Comparison of ENCODE assay signal across 30 mouse cellular contexts in the genomic region with DNA sequence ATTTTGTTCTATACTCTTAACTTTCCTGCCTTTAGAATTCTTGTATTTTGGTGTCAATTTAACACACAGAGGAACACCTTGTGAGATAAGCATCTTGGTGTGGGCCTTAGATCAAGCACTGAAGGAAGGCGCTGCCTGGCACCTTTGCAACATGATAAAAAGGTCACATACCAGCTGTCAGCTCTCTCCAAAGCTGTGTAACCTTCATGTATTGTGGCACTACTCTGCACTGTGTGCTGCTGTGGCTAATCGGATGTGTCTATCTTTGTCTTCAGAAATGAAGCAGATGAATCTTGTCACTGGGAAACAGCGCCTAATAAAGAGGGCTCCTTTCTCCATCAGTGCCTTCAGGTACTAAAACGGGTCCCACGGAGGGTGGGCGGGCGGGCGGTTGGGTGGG. TPM values are rescaled to one million over a fixed set of nuclear protein-coding genes. Genes with fewer than 3 reads are reported as not detected.
DNase-seq lines count a peak whose midpoint lies in the region; ATAC-seq and TF ChIP-seq lines count a peak whose summit lies in the region.
"Had no signal": no experiment of that assay in that cellular context is flagged by ENCODE, and none has a peak within 500 bp of the region (broad histone marks: within the 10 kb centered on the region; RNA-seq: fewer than 3 reads in every experiment).

No protein-coding gene starts in this region.

- DNase-seq in forebrain, postnatal 0 days = no peak
- no peak for DNase-seq in forebrain, embryonic 14.5 days (ENCODE audit: low spot score)
- peak; percentile 59 for DNase-seq in induced T-regulatory cell, adult 2 months (ENCODE audit: low read depth)
- peak; percentile 86 for DNase-seq in thymus, postnatal 0 days (ENCODE audit: low spot score)
- peak; percentile 55 for DNase-seq in thymus, postnatal 4 days
- no peak for DNase-seq in layer of hippocampus, adult 9-10 months (ENCODE audit: low spot score)
- DNase-seq in heart, embryonic 10.5 days (ENCODE audit: low spot score) = no peak
- no peak for DNase-seq in liver, embryonic 11.5 days (ENCODE audit: low spot score)
- DNase-seq: adrenal gland, postnatal 10 days; cerebellum, adult 9-10 months; heart, adult 2 months; heart, postnatal 10 days; kidney, adult 18-20 months; kidney, postnatal 36 days; liver, embryonic 13.5 days; lung, adult 18-20 months; lung, postnatal 4 days; right cerebral cortex, postnatal 25 days had no signal

- H3K36me3 ChIP-seq in forebrain, postnatal 0 days (ENCODE audit: insufficient read depth) = peaks cover 50% of the 10 kb centered on the region
- peaks cover 60% of the 10 kb centered on the region for H3K36me3 ChIP-seq in forebrain, embryonic 14.5 days (ENCODE audit: control insufficient read depth, insufficient read depth, low read length)
- peaks cover 41% of the 10 kb centered on the region for H3K36me3 ChIP-seq in heart, embryonic 10.5 days
- H3K36me3 ChIP-seq in liver, embryonic 11.5 days (ENCODE audit: control insufficient read depth, insufficient read depth, low read length) = peaks cover 2% of the 10 kb centered on the region; the same call in 1 of the 2 replicates

- 80% methylated on average over 8 of the region's 8 CpGs for WGBS in forebrain, postnatal 0 days
- WGBS in forebrain, embryonic 14.5 days = 83% methylated on average over 8 of the region's 8 CpGs
- WGBS in heart, embryonic 10.5 days = 83% methylated on average over 8 of the region's 8 CpGs
- WGBS in liver, embryonic 11.5 days = 86% methylated on average over 8 of the region's 8 CpGs

- H3K4me1 ChIP-seq in forebrain, postnatal 0 days (ENCODE audit: insufficient read depth) = no peaks in the 10 kb centered on the region
- H3K4me1 ChIP-seq in forebrain, embryonic 14.5 days (ENCODE audit: control insufficient read depth, insufficient read depth, low read length) = no peaks in the 10 kb centered on the region
- H3K4me1 ChIP-seq in heart, embryonic 10.5 days = no peaks in the 10 kb centered on the region
- H3K4me1 ChIP-seq in liver, embryonic 11.5 days (replicated peaks; ENCODE audit: control insufficient read depth, insufficient read depth, low read length) = no peaks in the 10 kb centered on the region
- H3K4me1 ChIP-seq: embryonic facial prominence, embryonic 13.5 days; kidney, embryonic 15.5 days; limb, embryonic 13.5 days; neural tube, embryonic 15.5 days had no signal

- TF ChIP-seq CTCF in forebrain, postnatal 0 days (IDR thresholded peaks at IDR 0.05; ENCODE audit: low read depth) = no peak

- H3K9me3 ChIP-seq in forebrain, postnatal 0 days (ENCODE audit: low read length) = no peaks in the 10 kb centered on the region
- no peaks in the 10 kb centered on the region for H3K9me3 ChIP-seq in forebrain, embryonic 14.5 days (replicated peaks; ENCODE audit: control insufficient read depth, low read length)
- no peaks in the 10 kb centered on the region for H3K9me3 ChIP-seq in heart, embryonic 10.5 days
- H3K9me3 ChIP-seq in liver, embryonic 11.5 days (ENCODE audit: control insufficient read depth, low read length) = no peaks in the 10 kb centered on the region
- H3K9me3 ChIP-seq: embryonic facial prominence, embryonic 13.5 days; forebrain, embryonic 10.5 days; heart, embryonic 13.5 days; kidney, embryonic 15.5 days; limb, embryonic 13.5 days; liver, embryonic 13.5 days; megakaryocyte, embryonic 14.5 days; midbrain, embryonic 12.5 days; neural tube, embryonic 15.5 days had no signal

- 0 out of 2 replicates have a peak overlapping the region, but pooled peaks have one; percentile 29 for H3K27ac ChIP-seq in forebrain, postnatal 0 days (ENCODE audit: low read depth, low read length)
- H3K27ac ChIP-seq in forebrain, embryonic 14.5 days (ENCODE audit: low read depth, low read length) = no peak overlapping the region; the same call in 1 of the 2 replicates
- H3K27ac ChIP-seq in heart, embryonic 10.5 days = no peak overlapping the region
- no peak overlapping the region for H3K27ac ChIP-seq in liver, embryonic 11.5 days (ENCODE audit: low read depth, low read length)
- H3K27ac ChIP-seq: embryonic facial prominence, embryonic 13.5 days; forebrain, embryonic 10.5 days; heart, adult 2 months; heart, embryonic 13.5 days; hindbrain, embryonic 14.5 days; kidney, embryonic 15.5 days; layer of hippocampus, adult 2 months; limb, embryonic 13.5 days; liver, embryonic 13.5 days; midbrain, embryonic 12.5 days; neural tube, embryonic 15.5 days had no signal

- no peak overlapping the region for H3K4me2 ChIP-seq in forebrain, postnatal 0 days (ENCODE audit: low read depth)
- H3K4me2 ChIP-seq in forebrain, embryonic 14.5 days (ENCODE audit: low read length) = no peak overlapping the region
- H3K4me2 ChIP-seq in liver, embryonic 11.5 days = no peak overlapping the region
- H3K4me2 ChIP-seq: embryonic facial prominence, embryonic 13.5 days; heart, embryonic 13.5 days; hindbrain, embryonic 14.5 days; kidney, embryonic 15.5 days; limb, embryonic 13.5 days; liver, embryonic 13.5 days; midbrain, embryonic 12.5 days; neural tube, embryonic 15.5 days had no signal

- no peak for ATAC-seq in forebrain, postnatal 0 days
- ATAC-seq in forebrain, embryonic 14.5 days = no peak
- ATAC-seq in liver, embryonic 11.5 days (replicated peaks; ENCODE audit: low FRiP score) = no peak
- ATAC-seq: lung, postnatal 0 days had no signal

- H3K27me3 ChIP-seq in forebrain, postnatal 0 days (ENCODE audit: insufficient read depth, low read length) = no peaks in the 10 kb centered on the region
- no peaks in the 10 kb centered on the region for H3K27me3 ChIP-seq in forebrain, embryonic 14.5 days (replicated peaks; ENCODE audit: control insufficient read depth, insufficient read depth, low read length)
- H3K27me3 ChIP-seq in heart, embryonic 10.5 days (ENCODE audit: insufficient read depth, poor library complexity, severe bottlenecking) = no peaks in the 10 kb centered on the region
- H3K27me3 ChIP-seq in liver, embryonic 11.5 days (replicated peaks; ENCODE audit: control insufficient read depth, insufficient read depth, low read length) = no peaks in the 10 kb centered on the region
- H3K27me3 ChIP-seq: embryonic facial prominence, embryonic 13.5 days; heart, embryonic 13.5 days; kidney, embryonic 15.5 days; limb, embryonic 13.5 days; liver, embryonic 13.5 days; megakaryocyte, embryonic 14.5 days; midbrain, embryonic 12.5 days; neural tube, embryonic 15.5 days had no signal

- no peak overlapping the region for H3K9ac ChIP-seq in forebrain, postnatal 0 days
- H3K9ac ChIP-seq in forebrain, embryonic 14.5 days (ENCODE audit: low read length) = no peak overlapping the region
- H3K9ac ChIP-seq in liver, embryonic 11.5 days (ENCODE audit: low read depth, low read length) = no peak overlapping the region
- H3K9ac ChIP-seq: embryonic facial prominence, embryonic 13.5 days; heart, embryonic 13.5 days; hindbrain, embryonic 14.5 days; kidney, embryonic 15.5 days; limb, embryonic 13.5 days; liver, embryonic 13.5 days; midbrain, embryonic 12.5 days; neural tube, embryonic 15.5 days had no signal

- H3K4me3 ChIP-seq in forebrain, postnatal 0 days (ENCODE audit: low read depth, low read length) = no peak overlapping the region
- H3K4me3 ChIP-seq in forebrain, embryonic 14.5 days (ENCODE audit: low read depth, low read length) = no peak overlapping the region
- no peak overlapping the region for H3K4me3 ChIP-seq in heart, embryonic 10.5 days
- H3K4me3 ChIP-seq in liver, embryonic 11.5 days (ENCODE audit: low read depth, low read length) = no peak overlapping the region
- H3K4me3 ChIP-seq: embryonic facial prominence, embryonic 13.5 days; forebrain, embryonic 10.5 days; heart, adult 2 months; heart, embryonic 13.5 days; kidney, embryonic 15.5 days; layer of hippocampus, adult 2 months; limb, embryonic 13.5 days; liver, embryonic 13.5 days; megakaryocyte, embryonic 14.5 days; midbrain, embryonic 12.5 days; myocyte; neural tube, embryonic 15.5 days had no signal

RNA-seq across cellular contexts. Expression of gene Parp11, which starts 27.3 kb away (rescaled TPM):
- total RNA-seq in forebrain, postnatal 0 days (2014; rRNA removed) = 57.6 and 60.9 TPM in 2 replicates
- polyA plus RNA-seq in forebrain, postnatal 0 days (2015; fragmentation: Nextera tagmentation; extraction: Ambion mirVana) = 38.4 and 45.8 TPM in 2 replicates
- 83.3 and 90.2 TPM in 2 replicates for polyA plus RNA-seq in forebrain, embryonic 14.5 days (2014; fragmentation: Nextera tagmentation; extraction: Ambion mirVana)
- 50.7 and 54.9 TPM in 2 replicates for polyA plus RNA-seq in thymus, postnatal 0 days (2015; fragmentation: Nextera tagmentation; extraction: Ambion mirVana)
- polyA plus RNA-seq in heart, embryonic 10.5 days (2016; fragmentation: Nextera tagmentation; extraction: Ambion mirVana) = 19.1 and 22.7 TPM in 2 replicates
- 14.8 and 16.1 TPM in 2 replicates for polyA plus RNA-seq in liver, embryonic 11.5 days (2014; fragmentation: Nextera tagmentation; extraction: Ambion mirVana)

Comparison
In these comparisons a context has a peak if more than half of its experiments do, and no peak if none do; other contexts are left out.
1. DNase-seq: peak in induced T-regulatory cell, adult 2 months (single experiment), thymus, postnatal 0 days (single experiment) and thymus, postnatal 4 days (single experiment); none in forebrain, postnatal 0 days (single experiment), forebrain, embryonic 14.5 days (single experiment), layer of hippocampus, adult 9-10 months (single experiment), heart, embryonic 10.5 days (single experiment) and liver, embryonic 11.5 days (single experiment).